Mouse (Mus musculus) left cerebral cortex, adult 2 months (tissue): ENCODE measurements around the gene Rab17. TPM values are rescaled to one million over a fixed set of nuclear protein-coding genes. Genes with fewer than 3 reads are reported as not detected.

ENCODE experiments used
- DNase-seq, 2 experiments: peaks; one replicate each; pipeline ENCODE4 v3.0.0; 2021 to 2022; ENCODE audit warnings: low spot score in 2 of 2, mixed read lengths in 1 of 2; ENCODE audit errors: extremely low spot score in 1 of 2
- H3K27ac ChIP-seq: fragments of 200-600 bp; 2 replicates; pipeline ENCODE4 v1.8.1; 2022
- H3K4me3 ChIP-seq: fragments of 200-600 bp; 2 replicates; pipeline ENCODE4 v1.8.1; 2022
- CTCF ChIP-seq: fragments of 200-600 bp; IDR thresholded peaks from 2 replicates; pipeline ENCODE4 v1.8.1; 2022; ENCODE audit warnings: antibody characterized with exemption, mild to moderate bottlenecking, moderate library complexity
- intact Hi-C: fragments of 180-260 bp; cut with DNase I; formaldehyde crosslinking; loops from one replicate; pipeline ENCODE4 v1.15.1; 2025
- total RNA-seq, 2 experiments: library from RNA; stranded (reverse); gene quantifications; 2 replicates each; pipeline ENCODE4 v1.2.3; 2021

Rab17 gene
- total RNA-seq, 2 experiments from 2014 or later, result 0.23 TPM; not detected in 1

DNA sequence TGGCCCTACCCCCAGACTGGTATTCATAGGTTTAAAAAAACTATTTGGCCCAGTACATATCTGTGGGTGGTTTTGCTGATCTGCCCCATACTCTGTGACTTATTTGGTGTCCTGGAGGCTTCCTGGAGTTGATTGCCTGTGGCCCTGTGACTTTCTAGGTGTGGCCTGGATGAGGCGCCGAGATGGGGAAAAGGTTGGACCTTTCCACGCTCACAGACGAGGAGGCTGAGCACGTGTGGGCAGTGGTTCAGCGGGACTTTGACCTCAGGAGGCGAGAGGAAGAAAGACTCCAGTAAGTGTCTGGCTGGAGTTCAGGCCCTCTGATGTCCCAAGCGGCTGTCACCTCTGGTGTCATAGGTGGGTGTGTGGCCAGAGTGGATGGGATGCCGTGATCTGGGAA, 47.8 kb downstream of the Rab17 start:
- no peak for DNase-seq
- Histone ChIP-seq H3K4me3 (no peak overlapping the region), H3K27ac (no peak overlapping the region)
- intact Hi-C loops, result loop anchor here (10.0 kb wide), 2 partner anchors 423 to 463 kb away; no protein-coding TSS in a partner anchor
- no peak for TF ChIP-seq CTCF

GRCm38 (mm10) chr1:90917509-90917908, 52.0 kb downstream of the Rab17 start:
- no peak for DNase-seq

GRCm38 (mm10) chr1:90914948-90915569, 54.4 kb downstream of the Rab17 start, which contains the start of gene Mlph:
Gene Mlph (plus strand): TSS chr1:90915085.
- no peak for DNase-seq
- H3K4me3 ChIP-seq, result peak within 1 kb of the TSS; percentile 8; the same call in 1 of the 2 replicates
- intact Hi-C loops, result no loop called here
- H3K27ac ChIP-seq, result no peak within 1 kb of the TSS
- TF ChIP-seq CTCF, result no peak

More at GRCm38 (mm10) chr1:90917509-90917908, 52.0 kb downstream of the Rab17 start:
- H3K27ac ChIP-seq, result no peak overlapping the region
- intact Hi-C loops, result no loop called here
- no peak for TF ChIP-seq CTCF
- H3K4me3 ChIP-seq, result no peak overlapping the region

GRCm38 (mm10) chr1:90913231-90913630, 56.2 kb downstream of the Rab17 start:
- no peak overlapping the region for H3K27ac ChIP-seq
- no peak overlapping the region for H3K4me3 ChIP-seq
- no peak for TF ChIP-seq CTCF
- intact Hi-C loops, result no loop called here
- no peak for DNase-seq

GRCm38 (mm10) chr1:90909631-90910152, 59.8 kb downstream of the Rab17 start:
- no peak overlapping the region for H3K4me3 ChIP-seq
- peak; percentile 34 for TF ChIP-seq CTCF
- no peak overlapping the region for H3K27ac ChIP-seq
- no peak for DNase-seq
- intact Hi-C loops, result no loop called here

DNA sequence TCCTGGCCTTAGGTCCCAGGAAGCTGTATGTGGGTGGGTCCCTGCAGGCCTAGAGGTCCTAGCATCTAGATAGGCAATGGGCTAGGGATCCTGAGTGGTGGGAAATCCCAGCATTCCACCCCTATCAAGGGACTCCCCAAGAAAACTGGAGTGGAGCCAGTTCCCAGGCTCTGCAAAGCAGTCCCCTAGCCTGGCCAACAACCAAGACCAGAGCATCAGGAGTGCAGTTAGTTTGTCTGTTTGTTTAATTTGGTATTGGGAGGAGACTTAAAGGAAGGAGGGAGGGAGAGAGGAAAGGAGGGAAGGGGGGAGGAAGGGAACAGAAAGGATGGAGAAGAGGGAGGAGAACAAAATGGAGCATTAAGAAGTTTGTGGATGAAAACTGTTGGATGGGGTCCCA, 60.3 kb downstream of the Rab17 start:
- DNase-seq, result no peak
- H3K27ac ChIP-seq, result no peak overlapping the region
- intact Hi-C loops, result no loop called here
- H3K4me3 ChIP-seq, result no peak overlapping the region
- TF ChIP-seq CTCF, result no peak

Other genes starting within 250 kb of the Rab17 start
- 1 to 10 TPM; 5.8 to 6.6 TPM for gene Col6a3, start 125.7 kb downstream of the Rab17 start, total RNA-seq
- 1 to 10 TPM in 1 of 2 experiments, under 1 TPM in 1; 0.84 to 1.3 TPM for gene Mlph, start 54.6 kb downstream of the Rab17 start, total RNA-seq
- not detected for gene Prlh, start 16.6 kb downstream of the Rab17 start, total RNA-seq
- gene Lrrfip1, start 29.1 kb upstream of the Rab17 start, total RNA-seq, result 10 to 100 TPM; 71.4 to 75.1 TPM
- not detected for gene Rbm44, start 175.4 kb upstream of the Rab17 start, total RNA-seq
- gene Ramp1, start 210.2 kb upstream of the Rab17 start, total RNA-seq, result 10 to 100 TPM; 52.6 to 53.0 TPM